Mouse (Mus musculus) erythroblast, embryonic 14.5 days (primary cell): Measurements from ENCODE around the gene Dctn2.

Experiments
- GATA1 ChIP-seq: IDR thresholded peaks from 2 replicates; pipeline ENCODE4 v1.6.1; 2012; ENCODE audit warnings: low read length, inconsistent platforms, mixed read lengths
- TAL1 ChIP-seq: IDR thresholded peaks from 3 replicates; pipeline ENCODE4 v1.6.1; 2012; ENCODE audit warnings: low read length, inconsistent platforms, mixed read lengths

- TF ChIP-seq TAL1 (no peak), GATA1 (no peak)
Observed at GRCm38 (mm10) chr10:127216456-127216855, 49.7 kb upstream of the Dctn2 start.
